Mouse (Mus musculus) kidney, postnatal 4 days (tissue): ENCODE data around the gene Nup133.
A peak's percentile ranks its signal among the peaks of the same experiment; 100 is the strongest.

ENCODE experiments used
- DNase-seq, 2 experiments: peaks; one replicate each; pipeline ENCODE4 v3.0.0; 2021; ENCODE audit warnings: mixed read lengths in 2 of 2

Gene Nup133

DNA sequence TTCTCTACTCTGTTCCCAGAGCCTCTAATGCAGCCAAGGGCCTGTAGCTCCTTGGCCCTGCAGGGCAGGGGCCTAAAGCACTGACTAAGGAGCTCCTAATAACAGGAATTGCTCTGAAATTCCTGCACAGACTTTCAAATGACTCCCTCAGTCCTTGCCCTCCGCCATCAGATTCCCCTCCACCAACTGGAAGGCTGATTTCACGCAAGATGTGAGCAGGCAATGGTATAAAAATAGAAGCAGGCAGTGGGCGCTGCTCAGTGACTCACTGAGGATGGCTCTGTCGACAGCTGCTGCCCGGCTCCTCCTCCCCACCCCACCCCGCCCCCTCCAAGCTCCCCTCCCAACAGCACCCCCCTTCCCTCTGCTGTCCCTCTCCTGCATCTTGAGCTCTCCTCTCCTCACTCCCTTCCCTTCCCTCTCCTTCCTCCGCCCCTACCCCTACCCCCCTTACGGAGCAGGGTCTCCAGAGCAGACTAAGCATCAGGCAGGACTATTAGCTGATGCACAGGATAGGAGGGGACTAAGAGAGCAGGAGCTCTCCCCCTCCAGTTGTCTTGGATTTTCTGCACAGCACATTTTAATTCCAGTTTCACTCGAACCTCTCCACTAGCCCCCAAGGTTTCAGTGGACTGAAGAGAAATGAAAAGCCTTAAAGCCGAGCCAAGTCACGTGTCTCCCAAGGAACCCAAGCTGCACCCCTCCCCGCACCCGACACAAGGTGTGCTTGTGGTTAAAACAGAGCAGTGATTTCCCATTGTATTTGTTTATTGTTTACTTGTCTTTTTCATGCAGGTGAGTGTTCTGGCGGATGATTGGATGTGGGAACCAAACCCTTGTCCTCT, 64.1 kb downstream of the Nup133 start:
- DNase-seq: peak; percentile 9 to 17

DNA sequence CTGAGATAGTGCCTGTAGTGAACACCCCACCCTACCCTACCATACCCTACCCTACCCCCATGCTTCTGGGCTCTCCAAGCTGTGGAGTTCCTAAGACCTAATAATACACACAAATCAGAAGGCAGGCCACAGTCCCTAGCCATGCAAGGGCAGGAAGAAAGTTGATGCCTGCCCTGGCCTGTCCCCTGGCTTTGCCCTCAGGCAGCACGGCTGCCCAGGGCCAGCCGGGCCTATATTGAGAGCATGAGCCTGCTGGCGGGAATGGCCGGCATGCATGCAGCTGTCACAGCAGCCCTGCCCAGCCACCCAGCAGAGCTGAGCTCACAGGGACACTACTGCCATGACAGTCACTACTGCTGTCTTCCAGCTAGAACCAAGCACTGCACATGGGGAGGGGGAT, 66.0 kb downstream of the Nup133 start:
- no peak for DNase-seq

DNA sequence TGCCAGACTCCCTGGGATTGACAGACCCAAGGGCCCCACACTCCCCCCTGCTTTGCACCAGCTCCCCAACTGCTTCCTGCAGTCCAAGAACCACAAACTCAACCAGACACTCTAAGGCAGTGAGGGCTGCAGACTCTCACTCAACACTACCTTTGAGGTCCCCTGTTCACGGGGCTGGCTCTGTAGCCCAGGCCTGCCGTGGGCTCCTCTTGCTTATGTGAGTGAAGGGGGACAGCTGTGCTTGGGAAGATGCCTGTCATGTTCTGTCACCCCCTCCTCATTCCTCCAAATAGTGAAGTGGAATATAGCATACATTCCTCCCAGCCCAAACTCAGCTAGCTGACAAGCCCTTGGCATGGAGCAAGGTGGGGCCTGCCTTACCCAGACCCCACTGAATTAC, 66.7 kb downstream of the Nup133 start:
- DNase-seq: no peak

DNA sequence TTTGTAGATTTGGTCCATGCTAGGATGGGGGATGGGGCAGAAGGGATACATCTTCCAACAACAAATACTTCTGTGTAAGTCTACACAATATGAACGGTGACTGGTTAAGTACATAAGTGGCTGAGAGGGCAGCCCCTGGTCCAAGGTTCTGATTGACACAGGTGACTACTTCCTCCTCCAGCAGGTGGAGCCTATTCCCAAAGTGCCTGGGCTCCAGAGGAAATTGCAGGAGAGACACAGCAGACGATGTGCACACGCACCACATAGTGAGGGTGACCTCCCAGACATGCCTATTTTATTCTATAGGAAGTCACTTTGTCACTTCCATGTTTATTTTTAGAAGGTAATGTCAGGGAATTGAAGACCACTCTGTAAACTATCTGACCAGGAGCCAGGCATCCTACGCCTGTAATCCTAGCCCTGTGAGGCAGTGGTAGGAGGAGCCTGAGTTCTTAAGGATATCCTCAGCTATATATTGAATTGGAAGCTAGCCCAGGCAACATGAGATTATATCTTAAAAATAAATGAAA, 68.2 kb downstream of the Nup133 start:
- DNase-seq: no peak

DNA sequence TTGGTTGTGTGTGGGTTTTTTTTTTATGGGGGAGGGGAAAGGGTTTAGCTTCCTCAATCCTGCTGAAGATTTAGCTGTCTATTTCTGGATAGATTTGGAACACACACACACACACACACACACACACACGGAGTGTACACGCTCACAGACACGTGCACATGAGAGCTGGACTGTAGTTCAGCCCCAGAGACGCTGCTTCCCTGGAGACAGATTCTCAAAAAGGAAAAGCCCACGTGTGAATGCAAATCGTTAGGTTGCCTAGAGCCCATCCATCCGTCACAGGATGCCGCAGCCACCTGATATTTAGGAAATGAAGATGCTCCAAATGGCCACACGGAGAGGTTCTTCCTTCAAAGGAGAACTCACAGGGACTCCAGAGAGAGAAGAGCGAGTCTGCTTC, 68.8 kb downstream of the Nup133 start:
- no peak for DNase-seq

DNA sequence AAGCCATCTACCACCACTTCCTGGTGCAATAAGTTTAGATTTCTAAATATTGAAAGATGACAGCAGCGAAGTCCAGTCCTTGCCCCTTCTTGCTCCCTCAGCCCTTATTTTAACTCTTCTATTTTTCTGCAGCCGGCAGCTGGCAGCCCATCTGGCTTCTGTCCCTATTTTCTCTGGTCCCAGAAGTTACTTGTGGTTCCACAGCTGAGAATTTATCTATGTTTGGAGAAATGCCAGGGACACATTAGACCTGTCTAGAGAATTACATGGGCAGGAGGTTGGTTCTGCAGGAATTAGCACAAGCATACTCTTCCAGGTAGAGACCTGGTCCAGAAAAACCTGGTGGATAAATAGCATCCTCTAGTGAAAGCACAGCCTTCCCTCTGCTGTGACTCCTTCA, 71.2 kb downstream of the Nup133 start:
- DNase-seq: no peak

DNA sequence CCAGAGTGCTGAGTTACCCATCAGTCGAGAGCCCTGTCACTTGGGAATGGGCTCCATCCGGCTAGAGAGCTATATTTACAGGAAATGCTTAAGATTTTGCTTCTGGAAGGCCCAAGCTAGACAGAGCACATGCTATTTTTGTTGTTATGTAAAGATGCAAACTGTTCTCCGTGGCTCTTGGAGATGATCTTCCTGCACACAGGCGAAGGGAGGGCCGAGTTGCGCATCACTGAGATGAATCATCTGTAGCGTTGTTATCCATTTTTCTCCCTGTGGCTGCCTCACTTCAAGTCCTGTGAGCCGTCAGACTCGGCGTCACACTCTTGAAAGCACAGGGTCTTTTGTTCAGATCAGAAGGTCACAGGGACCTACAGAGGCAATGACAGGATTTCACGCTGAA, 74.7 kb downstream of the Nup133 start:
- DNase-seq: no peak

DNA sequence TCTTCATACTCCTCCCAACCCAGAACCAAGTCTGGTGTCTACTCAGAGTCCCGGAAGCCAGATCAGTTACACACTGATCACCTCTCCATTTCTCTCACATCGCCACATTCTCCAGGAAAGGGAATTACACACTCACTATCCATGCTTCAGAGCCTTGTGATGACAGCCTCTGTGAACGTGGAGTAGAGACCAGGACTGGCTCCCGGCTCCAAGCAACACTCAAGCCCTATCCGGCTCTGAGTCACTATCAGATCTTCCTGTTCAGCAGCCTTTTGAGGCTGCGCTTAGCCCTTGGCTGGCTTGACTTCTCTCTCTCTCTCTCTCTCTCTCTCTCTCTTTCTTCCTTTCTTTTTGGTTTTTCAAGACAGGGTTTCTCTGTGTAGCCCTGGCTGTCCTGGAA, 75.7 kb downstream of the Nup133 start:
- no peak for DNase-seq

DNA sequence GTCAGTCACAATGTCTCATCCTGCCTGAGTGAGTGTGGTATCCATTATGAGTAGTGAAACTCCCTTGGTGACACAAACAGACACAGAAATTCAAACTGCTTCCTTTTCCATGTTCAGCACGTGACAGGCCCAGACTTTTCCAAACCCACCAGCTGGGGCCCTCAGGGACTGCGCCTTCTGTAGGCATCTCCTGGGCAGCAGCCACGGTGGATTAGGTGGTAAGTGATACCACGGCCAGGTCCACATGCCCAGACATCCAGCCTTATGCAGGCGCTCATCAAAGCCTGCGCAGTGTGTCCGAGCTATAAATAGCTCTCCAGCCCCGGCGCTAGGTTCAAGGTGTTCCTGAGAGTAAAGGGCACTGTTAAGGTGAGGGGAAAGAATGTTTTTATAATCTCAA, 77.0 kb downstream of the Nup133 start:
- no peak for DNase-seq

DNA sequence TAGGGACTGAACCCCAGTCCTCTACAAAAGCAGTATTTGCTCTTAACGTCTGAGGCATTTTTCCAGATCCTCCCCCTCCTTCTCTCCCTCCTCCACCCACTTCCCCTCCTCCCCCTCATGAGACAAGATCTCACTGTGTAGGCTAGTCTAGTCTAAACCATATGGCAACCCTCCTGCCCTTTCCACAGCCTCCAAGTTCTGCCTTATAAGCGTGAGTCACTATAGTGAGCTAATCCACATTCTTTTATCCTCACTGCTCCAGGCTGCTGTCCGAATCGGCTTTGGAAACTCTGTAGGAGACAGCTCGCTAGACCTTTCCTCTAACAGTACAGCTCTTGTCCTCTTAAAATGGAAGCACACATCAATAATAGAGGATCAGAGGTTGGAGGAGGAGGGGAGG, 82.1 kb downstream of the Nup133 start:
- DNase-seq: no peak

DNA sequence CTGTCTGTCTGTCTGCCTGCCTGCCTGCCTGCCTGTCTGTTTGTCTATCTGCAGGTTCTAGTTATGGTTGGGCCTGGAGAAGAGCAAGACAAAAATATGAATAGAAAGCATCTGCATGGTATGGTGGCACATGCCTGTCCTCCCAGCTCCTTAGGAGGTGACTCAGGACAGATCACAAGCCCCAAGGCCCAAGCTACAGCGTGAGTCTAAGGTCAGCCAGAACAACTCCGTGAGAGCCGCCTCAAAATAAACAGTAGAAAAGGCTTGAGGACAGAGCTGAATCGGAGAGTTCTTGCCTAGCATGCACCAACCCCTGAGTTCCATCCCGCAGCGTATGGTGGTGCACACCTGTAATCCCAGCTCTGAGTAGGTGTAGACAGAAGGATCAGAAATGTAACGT, 83.3 kb downstream of the Nup133 start:
- no peak for DNase-seq

DNA sequence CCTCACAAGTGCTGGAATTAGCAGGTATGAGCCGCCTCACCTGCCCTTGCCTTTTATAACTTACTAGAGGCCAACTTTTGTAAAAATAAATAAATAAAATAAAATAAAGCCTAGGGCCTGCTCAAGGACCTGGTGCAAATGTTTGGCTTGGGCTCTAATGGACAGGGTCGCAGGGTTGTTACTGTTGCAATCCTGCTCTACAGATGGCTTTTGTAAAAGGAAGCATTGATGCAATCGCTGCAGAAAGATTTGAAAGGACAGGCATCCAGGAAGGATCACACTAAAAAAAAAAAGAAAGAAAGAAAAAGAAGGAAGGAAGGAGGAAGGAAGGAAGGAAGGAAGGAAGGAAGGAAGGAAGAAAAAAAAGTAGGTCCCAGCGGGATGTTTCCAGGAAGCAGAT, 88.7 kb downstream of the Nup133 start:
- no peak for DNase-seq

DNA sequence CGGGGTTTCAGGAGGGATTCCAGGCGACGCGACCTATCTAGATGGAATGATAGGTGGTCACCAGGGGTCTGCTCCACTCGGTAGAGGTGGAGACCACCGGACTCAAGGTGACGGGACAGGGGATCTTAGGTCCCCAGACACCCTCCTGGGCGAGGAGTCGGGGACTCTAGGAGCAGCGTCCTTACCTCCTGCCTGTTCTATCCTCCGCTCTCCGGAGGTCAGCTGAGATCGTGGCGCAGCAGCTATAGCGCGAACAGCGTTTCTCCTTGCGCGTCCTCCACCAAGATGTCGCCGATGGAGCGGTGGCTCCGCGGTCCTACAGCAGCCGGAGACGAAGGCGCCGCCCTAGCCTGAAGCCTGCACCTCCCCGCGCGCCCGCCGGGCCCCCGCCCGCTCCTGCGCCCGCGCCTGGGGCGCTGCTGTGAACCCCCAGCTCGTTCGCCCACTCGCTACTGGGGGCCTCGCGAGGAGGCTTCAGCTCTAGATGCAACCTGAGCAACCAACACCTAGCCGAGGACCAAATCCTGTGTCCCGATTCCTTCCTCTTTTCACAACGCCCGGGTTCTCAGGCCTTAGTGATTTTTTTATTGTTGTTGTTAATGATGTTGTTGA, 89.3 kb downstream of the Nup133 start, which contains the start of gene Ccsap:
Gene Ccsap (minus strand): TSS at position 562 of the 612 bp plus-strand sequence.
- DNase-seq: peak; percentile 61 to 71

DNA sequence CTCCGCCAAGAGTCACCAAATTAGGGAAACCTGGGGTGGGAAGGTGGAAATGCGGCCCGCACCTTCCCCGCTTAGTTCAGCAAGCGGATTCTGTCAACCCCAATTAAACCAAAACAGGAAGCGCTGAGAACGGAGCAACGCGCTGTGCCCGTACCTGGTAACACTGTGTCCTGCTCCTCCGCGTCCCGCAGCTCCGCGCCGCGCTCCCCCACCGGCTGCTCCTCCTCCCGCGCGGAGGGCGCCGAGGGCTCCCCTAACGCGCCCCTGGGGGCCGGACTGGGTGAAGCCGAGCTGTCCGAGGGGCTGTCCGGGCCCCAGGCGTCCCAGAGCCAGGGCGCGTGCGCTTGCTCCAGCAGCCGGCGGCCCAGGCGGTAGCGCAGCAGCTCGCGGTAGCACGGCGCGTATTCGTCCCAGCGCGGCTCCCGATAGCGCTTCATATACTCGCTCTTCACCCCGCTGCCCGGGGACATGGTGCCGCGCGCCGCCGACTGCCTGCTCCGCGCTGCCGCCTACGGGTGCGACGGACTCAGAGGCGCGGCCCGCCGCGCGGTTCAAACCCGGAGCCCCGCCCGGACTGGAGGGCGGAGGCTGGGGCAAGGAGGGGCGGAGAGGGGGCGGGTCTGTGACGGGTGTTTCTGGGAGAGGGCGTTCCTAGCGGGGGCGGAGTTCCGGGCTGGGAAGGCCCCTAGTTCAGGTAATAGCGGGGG, 90.0 kb downstream of the Nup133 start:
- DNase-seq: peak; percentile 93 to 95

DNA sequence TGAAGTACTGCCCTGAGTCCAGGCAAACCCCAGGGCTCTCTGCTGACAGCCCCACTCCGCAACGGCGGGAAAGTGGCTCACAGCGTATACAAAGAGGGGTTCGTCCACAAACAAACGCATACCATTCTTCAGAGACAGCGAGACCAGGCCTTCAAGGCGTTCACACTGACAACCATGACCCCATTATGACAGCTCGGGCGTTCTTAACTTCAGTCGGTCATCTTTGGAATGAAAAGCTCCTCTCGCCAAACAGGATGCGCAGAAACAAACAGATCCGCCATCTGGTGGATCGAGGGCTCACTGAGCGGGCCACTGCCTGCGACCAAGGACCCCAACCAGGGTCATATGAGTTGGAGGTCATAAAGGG, 90.5 kb downstream of the Nup133 start:
- DNase-seq: no peak

DNA sequence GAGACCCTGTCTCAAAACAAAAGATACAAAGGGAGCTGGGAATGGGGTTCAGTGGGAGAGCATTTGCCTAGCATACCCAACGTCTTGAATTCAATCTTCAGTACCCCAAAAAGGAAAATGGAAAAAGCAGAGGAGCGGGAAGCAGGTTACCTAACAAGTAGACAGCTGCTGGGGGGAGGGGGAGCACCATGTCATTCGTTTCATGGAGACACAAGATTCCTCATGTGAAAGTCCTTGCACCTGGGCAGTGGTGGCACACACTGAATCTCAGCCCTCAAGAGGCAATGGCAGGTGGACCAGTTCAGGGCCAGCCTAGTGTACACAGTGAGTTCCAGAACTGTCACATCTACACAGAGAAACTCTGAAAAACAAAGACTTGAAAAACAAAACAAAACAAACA, 91.7 kb downstream of the Nup133 start:
- DNase-seq: no peak

DNA sequence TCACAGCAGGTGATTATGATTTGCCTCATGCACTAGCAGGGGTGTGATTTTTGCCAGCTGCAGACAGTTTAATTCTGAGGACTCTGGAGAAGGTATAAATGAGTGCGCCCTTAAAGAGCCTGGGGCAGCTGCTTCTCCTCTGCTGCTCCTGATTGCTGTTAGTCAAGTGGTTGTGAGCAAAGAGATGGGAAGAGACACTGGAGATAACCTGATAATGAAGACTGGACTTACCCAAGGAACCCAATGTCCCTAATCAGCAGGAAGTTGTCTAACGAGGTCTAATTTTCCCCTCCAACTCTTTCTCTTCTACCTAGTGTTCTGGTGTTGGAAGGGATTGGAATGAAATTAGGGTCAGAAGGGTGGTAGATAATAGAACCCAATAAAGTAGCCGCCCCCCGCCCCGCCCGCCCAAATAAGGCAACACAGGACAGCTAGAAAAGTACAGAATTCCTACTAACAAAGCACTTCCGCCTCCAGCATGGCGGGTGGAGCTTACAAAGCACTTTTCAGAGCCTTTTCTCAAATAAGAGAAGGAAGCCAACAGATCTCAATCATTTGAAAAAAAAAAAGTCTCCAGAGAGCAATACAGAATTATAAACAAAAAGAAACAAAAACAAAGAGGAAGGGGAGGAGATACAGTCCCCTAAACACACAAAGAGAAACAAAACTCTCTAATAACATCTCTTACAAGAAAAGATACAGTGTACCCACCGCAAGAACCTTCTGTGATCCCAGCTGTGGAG, 94.2 kb downstream of the Nup133 start:
- DNase-seq: no peak

DNA sequence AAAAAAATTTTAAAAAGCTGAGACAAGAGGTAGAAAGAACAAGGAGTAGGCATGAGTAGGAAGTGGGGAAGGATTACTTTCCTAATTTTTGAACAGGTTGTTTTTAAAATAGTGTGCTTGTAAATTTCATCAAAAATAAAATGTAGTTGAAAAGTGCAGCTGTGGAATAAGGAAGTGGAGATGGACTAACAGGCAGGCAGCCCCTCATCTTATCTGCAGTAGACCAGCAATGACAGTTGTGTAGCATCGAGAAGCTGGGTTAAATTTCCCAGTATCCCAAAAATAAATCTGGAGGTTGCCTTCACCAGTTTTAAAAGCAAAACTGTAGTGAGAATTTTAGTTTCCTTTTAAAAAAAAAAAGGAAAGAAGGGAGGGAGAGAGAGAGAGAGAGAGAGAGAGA, 94.8 kb downstream of the Nup133 start:
- DNase-seq: no peak

DNA sequence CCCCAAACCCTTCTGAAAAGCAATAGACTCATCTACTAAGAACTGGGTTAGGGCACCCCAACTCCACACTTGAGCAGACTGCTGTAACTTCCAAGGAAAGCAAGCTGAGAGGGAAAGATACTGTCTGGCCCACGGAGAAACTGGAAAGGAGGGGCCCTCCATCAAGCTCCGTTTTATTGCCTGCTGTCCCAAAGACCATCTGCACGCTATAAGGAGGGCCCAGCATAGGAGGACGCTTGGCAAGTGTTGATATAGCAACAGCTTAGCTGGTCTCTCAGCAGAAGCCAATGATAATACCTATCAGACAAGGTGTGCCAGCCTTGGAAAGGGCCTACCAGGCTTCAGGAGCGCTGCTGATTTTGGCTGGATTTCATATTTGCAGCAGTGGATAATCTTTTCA, 97.5 kb downstream of the Nup133 start:
- no peak for DNase-seq

DNA sequence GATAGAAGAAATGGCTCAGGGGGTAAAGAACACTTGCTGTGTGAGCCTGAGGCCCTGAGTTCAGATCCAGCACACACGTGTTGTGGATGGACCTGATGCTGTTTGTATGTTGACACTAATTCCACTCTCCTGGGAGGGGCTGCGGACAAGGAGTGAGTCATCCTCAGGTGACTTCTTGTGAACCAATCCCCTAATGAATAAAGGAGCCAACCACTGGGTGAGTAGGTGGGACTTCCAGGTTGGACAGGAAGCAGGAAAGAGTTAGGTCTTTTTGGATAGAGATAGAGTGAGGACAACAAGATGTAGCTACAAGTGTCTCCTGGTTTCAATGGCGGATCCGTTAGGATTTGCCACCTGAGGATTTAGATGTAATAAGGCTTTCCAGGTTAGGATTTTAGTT, 99.7 kb downstream of the Nup133 start:
- no peak for DNase-seq

DNA sequence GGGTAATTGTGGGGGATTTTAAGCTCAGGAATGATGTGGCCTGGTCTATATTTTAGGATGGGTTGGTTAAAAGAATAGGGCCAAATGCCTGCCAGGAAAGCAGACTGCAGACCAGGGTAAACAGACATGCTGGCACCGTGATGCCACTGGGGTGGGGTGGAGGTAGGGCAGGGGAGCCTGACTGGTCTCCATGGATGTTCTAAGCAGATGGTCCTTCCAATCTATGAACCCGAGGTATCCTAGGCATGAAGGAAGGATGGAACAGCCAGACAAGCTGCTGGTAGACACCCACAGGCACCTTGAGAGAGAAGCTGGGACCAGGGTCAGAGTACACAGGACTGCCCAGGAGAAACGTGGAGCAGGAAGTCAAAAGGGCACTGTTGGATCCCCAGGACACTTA, 101.5 kb downstream of the Nup133 start:
- no peak for DNase-seq
